Mouse (Mus musculus) adrenal gland, postnatal 14 days (tissue): Measurements from ENCODE around the gene Abcc6. TPM values are rescaled to one million over a fixed set of nuclear protein-coding genes. Genes with fewer than 3 reads are reported as not detected.
"Not testable (repeated sequence)": the region's sequence is repeated elsewhere in the genome, so short reads cannot be mapped to it uniquely, and the experiment has no call there.

Experiments used
- DNase-seq: peaks from one replicate; pipeline ENCODE4 v3.0.0; 2021; ENCODE audit warnings: mixed read lengths
- total RNA-seq: library from RNA; stranded (reverse); gene quantifications from 2 replicates; pipeline ENCODE4 v1.2.3, GENCODE M21; 2021

The Abcc6 gene
- total RNA-seq, 1 experiment from 2014 or later, result 15.1 TPM

DNA sequence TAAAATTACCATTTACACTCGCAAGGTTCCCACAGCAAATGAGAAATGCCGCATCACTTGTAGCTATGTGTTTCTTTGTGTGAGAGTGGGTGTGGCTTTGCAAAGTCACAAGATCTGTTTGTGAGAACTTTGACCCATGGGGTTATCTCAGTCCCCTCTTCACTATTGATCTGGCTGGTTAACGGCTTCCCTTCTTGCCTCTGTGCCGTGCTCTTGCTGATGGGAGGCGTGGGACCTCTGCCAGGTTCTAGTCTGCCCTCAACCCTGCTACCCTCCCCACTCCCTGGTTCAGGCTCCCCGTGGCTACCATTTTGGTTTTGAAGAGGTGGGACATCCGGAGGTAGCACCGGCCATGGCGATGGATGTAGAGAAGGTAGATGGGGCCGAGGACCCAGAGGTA, 1.4 kb downstream of the Abcc6 start:
- no peak for DNase-seq

DNA sequence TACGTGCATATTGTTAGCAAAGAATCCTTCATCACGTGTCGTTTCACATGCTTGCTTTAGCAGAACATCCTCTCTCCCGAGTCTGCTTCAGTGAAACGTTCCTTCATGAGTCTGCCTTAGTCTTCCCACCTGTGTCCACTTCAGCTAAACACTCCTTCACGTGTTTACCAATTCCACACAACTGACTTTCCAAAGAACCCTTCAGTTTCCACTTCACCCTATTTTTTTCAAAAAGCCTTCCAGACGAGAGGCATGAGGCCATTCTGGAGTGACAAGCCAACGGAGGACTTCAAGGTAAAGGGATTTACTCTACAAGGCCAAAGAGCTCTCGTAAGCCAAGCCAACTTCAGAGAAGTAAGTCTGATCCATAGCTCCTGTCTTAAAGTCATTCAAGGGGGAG, 4.7 kb downstream of the Abcc6 start:
- DNase-seq, result no peak

DNA sequence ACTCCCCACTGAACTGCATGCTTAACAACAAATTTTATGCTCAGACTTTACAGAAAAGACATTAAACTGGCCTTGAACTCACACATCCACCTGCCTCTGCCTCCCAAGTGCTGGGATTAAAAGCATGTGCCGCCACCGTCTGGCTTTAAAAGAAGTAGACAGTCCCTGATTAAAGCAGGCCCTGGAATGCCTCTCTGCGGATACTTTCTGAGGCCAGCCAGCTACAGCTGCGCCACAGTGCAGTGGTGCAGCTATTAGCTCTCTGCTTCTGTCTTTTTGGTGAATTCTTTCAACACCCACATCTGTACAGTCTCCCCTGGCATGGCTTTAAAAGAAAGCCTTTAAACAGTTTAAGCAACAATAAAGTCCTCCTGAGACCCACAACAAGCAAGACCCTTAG, 8.2 kb downstream of the Abcc6 start:
- no peak for DNase-seq

DNA sequence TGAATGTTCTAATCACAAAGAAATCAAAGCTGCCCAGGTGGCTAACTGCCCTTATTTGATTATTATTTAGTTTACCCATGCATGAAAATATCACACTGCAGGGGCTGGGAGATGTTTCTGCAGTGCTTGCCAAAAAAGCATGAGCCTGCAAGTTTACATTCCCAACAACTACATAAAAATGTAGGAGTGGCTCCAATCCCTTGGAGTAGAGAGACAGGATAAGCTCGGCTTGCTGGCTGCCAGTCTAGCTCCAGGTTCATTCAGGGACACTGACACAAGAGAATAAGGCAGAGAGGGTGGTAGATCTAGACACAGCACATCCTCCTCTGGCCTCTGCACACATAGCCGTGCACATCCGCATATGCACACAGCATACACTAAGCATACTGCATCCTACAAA, 10.5 kb downstream of the Abcc6 start:
- no peak for DNase-seq

DNA sequence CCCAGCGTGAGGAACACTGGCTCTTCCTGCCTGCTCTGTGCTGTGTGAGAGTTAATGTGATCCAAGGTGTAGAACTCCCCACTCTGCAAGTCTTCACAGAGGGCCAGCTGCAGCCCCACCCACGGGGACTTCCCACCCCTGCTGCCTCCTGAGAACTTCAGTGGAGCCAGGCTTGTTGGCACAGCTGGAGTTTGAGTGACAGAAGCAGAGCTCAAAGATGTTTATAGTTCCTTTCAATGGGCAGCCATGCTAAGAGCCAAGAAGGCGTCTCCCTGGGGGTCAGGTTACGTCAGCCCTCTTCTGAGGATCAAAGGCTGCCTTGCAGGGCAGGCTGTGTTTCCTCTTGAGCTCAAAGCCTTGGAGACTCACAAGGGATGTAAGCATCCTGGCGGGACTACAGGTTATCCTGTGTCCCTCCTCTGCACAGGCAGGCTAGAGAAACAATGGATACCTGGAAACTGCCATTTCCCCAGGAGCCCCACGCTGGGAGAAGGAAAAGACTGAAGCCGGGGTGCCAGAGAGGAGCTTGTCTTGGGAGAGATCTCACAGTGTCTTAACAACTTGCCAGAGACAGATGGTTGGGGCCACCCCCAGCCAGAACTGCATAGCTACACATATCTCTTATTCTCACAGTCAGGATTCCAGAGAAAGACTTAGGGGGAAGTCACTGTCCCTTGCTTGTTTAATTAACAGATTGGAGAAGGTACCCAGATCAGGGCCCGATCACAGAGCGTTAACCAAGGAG, 16.7 kb downstream of the Abcc6 start:
- DNase-seq, result peak; percentile 74

DNA sequence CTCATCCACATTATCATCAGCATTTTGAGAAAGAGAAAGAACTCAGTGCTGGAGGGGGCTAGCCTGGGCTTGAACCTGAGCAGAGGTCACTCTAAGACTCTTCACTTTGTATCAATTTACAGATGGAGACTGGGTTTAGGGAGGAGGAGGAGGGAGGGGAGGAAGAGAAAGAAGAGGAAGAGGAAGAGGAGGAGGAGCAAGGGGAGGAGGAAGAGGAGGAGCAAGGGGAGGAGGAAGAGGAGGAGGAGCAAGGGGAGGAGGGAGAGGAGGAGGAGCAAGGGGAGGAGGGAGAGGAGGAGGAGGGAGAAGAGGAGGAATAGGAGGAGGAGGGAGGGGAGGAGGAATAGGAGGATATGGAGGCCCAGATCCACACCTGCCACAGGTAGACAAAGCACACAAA, 18.0 kb downstream of the Abcc6 start:
- no peak for DNase-seq

DNA sequence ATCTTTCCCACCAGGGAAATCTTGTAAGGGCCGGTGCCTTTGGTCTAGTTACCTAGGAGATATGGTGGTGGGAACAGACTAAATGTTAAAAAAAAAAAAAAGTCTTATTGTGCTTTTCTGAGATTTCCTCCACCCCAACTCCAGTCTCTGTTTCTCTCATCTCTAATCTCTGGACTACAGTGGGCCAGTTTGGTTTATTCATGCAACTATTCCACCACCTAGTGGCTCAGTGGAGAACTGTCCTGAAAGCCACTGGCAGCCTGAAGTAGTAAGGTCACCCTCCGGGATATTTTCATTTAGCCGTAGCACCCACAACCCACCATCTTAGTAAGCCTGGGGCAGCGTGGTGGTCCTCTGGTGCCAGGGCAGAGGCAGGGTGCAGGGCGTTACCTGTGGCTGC, 20.5 kb downstream of the Abcc6 start:
- DNase-seq, result peak; percentile 68

DNA sequence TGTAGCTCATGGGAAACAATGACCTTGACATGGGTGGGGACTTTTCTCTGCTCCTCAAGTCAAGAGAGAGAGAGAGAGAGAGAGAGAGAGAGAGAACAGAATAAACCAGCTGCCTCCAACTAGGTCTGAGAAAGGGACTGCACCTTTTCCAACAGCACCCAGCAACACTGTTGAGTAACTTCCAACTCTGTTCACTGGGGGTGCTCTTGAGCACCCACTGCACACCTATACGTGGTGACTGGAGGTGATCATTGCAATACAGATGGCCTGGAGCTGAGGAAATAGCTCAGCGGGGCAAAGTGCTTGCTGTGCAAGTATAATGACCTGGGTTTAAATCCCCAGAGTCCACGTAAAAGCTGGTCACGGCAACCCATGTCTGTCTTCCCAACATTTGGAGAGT, 27.4 kb downstream of the Abcc6 start:
- DNase-seq, result no peak

DNA sequence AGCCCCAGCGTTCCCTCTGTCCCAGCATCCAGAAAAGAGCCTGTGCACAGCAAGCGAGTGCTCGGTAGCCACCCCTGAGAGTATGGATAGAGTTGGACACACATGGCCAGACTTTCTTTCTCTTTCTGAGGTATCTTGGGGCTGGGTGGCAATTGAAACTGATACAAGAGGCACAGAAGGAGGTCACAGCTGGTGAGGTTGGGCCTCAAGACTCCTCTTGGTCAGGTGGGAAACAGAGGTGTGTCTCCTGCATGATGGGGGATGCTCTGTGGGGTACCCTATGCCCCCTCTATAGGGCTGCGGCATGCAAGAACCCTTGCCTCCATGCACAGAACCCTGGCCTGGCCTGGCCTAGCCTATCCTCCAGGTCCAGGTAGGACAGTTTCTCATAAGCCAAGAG, 29.5 kb downstream of the Abcc6 start:
- DNase-seq, result no peak

DNA sequence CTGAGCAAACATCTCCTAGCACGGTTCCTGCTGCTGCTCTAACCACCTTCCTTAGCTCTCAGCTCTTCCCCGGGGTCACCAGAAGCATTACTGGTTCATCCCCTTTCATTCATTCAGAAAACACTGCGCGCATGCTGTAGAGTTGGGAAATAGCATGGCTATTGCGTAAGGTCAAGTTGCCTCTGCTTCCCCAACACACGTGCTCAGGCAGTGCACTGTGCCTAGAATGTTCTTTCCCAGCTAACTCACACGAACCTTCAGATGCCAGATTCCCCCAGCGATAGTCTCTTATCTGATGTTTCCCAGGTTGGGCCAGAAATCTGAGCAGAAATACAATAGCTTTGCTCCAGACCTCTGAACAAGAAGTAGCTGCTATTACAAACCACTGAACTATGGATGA, 37.6 kb downstream of the Abcc6 start:
- DNase-seq, result no peak

DNA sequence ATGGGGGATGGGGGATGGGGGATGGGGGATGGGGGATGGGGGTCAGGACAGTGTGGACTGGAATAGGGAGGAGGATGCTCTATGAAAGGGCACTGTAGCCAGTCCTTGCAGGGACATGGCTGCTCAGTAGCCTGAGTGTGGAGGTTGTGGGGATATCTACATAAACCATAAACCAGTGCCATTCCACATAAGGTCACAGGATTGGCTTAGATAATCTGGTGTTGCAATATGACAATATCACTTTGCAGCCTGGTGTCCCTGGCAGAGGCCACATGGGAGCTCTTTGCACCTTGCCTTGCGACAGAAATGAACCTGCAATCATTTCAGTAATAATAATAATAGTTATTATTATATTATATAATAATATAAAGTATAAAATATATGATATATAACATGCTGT, 41.8 kb downstream of the Abcc6 start:
- DNase-seq, result no peak

DNA sequence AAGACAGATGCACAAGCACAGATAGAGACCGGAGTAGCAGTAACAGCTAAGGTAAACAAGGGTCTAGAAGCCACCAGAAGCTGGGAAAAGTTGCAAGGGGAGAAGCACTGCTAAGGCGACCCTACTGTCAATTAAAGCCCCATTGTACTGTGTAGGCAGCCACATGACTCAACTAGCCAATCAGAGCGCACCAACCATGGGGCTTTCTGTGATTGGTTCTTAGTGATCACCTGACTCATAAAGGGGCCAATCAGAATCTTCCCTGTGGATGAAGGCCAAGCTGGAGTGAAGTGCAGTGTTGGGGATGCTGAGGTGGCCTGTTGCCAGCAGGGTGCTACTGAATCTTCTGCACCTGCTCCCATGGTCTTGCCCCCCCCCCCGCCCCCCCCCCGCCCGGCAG, 43.2 kb downstream of the Abcc6 start:
- DNase-seq, result no peak

DNA sequence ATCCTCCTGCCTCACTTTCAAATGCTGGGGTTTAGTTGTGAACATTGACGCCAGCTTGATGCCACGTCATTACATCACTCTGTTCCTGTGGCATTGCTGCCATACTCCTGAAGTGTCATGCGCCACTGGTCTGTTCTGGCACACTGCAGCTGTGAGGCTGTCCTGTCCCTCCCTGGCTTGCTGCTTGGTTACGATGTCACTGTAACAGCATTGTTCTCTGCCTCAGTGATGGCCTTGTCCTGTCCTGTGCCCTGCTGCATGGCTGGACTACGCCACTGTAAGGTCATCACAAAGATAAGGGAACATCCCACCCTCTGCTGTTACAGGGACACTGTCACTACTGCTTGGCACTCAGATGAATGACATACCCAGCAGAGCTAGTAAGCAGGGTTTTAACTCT, 48.5 kb downstream of the Abcc6 start:
- DNase-seq, result no peak

DNA sequence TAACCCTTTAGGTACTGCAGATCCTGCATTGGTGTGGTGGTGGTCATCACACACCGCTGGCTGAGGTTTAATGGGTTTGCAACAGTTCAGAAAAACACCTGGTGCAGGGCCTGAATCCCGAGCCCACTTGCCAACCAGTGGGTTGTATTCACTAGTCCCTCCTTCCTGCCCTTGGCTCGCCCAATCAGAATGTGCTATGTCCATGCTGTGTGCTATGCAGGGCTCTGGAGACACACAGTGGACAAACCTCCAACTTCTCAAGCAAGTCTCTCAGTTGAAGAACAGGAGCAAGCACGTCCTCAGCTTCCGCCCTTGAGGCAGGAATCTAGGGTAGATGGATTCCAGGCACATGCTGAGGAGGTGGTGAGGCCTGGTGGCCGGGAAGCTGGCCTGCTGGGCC, 55.6 kb downstream of the Abcc6 start:
- DNase-seq, result no peak

DNA sequence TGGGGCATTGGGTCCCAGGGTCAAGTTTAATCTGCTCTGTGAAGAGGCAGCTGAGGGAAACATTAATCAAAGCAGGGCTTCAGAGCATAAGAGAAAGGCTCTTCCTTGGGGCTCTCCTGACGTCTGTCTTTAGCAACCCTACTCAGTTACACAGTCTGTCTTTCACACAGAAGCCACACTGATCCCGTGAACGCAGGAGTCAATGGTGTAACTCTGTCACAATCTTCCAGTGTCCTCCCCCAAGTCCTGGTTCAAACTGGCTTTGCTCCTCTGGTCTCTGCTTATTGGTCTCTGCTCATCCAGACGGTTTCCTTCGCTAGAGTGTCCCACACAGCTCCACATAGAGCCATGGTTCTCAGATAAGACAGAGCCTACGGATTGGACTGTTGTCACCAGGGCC, 56.0 kb downstream of the Abcc6 start:
- DNase-seq, result no peak

DNA sequence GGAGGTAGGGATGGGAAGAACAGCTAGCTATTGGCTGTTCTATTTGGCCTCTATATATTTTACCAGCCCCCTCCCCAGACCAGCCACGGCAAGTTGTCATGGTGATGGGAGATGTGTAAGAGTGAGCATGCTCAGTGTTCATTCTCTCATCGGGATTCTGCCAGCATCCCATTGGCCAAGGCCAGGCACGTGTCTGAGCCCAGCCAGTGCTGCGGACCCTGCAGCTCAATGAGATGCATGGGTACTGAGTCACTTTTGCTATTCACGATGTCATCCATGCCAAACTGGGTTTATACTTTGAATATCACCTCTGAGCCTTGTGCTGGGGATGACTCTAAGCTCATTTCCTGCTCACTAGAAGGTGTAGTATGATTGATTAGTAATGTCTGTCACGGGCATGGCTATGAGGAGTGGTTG, 56.8 kb downstream of the Abcc6 start:
- DNase-seq, result peak; percentile 19

DNA sequence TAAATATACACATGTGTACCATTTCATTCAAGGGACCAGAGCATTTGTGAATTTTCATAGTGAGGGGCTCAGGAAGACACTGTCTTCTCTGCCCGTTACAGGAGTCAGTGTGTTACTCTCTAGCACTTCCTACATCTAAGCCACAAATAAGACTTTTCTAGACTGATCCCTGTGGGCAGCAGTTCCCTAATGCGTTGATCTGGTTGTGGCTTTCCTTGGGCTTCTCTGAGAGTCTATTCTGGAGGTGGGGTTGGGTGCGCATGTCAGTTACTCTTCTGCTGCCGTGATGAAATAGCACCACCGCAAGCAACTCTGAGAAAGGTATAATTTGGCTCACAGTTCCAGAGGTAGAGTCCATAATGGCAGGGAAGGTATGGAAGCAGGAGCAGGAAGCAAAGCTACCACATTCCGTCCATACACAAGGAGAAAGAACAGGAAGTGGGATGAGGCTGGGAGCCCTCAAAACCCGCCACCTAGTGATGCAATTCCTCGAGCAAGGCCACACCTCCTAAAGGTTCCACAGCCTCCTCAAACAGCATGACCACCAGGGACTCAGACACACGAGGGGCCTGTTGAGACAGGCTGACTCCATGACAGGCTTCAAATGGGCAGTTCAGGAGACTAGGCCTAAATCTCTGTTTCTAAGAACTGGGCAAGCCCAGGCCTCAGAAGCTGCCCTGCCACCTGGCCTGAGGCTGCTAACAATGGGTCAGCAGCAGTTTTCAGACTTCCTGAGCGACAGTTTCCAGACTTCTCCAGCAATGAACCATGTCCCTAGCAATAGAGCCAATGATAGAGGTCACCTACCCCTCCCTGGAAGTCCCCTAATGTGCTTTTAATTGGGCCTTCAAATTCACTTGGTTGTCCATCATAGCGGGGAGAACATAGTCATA, 58.0 kb downstream of the Abcc6 start:
- DNase-seq, result no peak

DNA sequence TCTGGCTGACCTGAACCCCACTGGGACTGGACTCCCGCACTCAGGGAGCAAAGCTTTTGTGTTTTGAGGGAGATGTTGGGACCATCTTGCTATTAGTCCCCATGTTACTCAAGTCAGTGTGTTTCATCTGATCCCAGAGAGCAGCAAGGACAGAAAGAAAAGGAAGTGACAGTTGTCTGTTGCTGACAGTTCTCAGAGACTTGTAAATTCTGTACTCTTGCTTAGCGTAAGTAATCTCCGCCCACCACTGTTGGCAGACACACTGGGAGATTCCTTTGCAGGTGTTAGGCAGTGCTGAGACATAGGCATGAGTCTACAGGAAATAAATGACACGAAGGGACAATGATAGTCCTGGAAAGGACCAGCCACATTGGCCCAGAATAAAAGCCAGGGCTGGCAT, 73.5 kb downstream of the Abcc6 start:
- no peak for DNase-seq

DNA sequence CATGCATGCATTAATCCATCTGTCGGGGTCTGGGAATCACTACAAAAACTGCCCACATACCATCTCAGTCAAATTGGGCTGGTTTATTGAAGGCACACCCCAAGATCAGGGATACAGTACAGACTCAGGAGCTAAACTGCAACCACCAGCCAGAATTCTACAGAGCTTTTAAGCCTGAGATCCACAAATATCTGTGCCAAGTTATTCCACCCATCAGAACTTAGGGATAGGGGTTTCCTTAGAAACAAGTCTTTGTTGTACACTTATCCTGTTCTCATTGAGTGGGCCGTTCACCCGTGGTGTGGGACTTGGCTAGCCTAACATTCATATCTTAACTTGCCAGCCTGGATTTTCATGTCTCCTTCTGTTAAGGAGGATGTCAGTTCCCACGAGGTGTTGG, 81.0 kb downstream of the Abcc6 start:
- DNase-seq, result no peak

DNA sequence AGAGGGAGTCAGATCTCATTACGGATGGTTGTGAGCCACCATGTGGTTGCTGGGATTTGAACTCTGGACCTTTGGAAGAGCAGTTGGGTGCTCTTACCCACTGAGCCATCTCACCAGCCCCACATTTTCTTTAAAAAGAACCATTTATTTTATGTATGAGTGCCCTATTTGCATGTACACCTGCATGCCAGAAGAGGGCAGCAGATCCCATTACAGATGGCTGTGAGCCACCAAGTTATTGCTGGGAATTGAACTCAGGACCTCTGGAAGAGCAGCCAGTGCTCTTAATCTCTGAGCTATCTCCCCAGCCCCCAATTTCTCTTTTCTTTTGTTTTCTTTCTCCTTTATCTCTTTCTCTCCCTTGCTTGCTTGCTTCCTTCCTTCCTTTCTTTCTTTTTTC, 86.8 kb downstream of the Abcc6 start:
- DNase-seq, result peak; percentile 44

DNA sequence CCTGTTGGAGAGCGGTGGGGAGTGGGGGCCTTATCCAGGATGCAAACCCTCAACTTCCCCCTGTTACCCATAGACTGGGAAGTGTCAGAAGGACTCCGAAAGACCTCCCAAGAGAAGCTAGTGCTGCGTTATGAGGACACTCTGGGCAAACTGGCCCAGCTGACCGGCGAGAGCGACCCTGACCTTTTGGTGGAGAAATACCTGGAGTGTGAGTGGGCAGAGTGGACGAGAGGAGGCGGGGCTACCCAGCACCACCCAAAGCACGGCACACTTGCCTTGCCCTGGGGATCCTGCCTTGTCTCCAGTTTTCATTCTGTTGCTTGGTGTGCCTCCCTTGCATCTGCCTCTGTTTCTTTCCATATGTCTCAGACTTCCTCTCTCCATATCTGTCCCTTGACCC, 88.1 kb downstream of the Abcc6 start:
- DNase-seq, result peak; percentile 84

DNA sequence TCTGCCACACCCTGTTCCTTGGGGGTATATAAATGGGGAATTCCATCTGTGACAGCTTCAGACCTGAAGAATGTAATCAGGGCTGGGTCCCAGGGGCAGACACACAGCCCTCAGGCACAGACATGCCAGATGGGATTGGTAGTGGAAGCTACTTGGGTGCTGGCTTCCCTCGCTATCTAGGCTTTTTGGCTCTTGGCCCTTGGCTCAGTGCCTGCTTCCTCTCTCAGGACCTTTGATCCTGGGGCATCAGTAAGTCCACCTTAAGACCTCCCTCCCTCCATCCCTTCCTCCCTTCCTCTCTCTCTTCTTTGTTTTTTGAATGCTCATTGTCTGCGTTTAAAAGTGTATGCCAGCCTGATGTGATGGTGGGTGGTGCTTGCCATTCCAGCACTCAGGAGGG, 90.3 kb downstream of the Abcc6 start:
- peak; percentile 28 for DNase-seq

DNA sequence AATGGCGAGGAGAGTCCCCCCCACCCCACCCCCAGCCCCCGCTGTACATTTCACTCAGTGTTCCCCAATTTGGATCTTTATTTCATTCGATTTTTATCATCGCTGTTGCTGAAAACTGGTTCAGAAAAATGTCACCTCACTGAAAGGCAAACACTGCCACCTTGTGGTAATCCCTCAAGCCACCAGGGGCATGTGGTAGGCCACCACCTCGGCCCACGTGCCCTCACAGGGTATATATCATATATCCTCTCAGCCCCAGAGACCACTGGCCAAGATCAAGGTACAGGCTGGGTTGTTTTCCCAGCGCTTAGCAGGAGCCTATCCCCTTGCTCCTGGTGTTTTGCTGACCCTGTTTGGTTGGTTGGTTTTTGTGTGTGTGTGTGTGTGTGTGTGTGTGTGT, 95.0 kb downstream of the Abcc6 start:
- DNase-seq, result peak; percentile 82

DNA sequence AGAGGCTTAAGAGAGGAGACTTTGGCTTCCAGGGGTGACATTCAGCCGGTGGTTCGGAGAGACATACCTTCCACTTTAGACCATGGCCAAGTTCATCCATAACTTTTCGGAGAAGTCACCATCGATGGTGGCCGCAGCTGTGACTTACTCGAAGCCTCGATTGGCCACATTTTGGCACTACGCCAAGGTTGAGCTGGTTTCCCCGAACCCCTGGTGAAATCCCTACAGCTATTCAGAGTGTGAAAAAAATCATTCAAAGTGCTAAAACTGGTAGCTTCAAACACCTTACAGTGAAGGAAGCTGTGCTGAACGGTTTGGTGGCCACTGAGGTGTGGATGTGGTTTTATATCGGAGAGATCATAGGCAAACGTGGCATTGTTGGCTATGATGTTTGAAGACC, 96.3 kb downstream of the Abcc6 start:
- DNase-seq, result not testable (repeated sequence)
